Mouse (Mus musculus): ENCODE data around the gene Gm10234.

The Gm10234 gene

DNA sequence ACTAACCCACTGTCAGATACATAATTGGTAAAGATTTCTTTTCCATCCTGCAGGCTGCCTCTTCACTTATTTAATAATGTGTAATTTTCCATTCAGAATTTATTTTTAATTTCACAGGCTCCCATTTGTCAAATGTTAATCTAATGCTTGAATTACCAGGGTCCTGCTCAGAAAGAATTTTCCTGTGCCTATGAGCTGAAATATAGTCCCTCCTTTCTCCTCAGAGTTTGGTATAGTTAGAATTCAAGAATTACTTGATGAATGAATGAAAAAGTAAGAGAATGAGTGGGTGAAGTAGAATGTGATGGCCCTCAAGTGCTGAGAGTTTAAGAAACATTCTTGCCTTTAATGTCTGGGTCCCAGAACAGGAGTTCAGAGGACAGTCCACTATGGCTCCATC lies at the start of gene Gm10234:
Gene Gm10234, plus strand, starts transcription at position 301 of the 400 bp plus-strand sequence.
- no peak for DNase-seq (ENCODE audit: low spot score in 2 of 2)

DNA sequence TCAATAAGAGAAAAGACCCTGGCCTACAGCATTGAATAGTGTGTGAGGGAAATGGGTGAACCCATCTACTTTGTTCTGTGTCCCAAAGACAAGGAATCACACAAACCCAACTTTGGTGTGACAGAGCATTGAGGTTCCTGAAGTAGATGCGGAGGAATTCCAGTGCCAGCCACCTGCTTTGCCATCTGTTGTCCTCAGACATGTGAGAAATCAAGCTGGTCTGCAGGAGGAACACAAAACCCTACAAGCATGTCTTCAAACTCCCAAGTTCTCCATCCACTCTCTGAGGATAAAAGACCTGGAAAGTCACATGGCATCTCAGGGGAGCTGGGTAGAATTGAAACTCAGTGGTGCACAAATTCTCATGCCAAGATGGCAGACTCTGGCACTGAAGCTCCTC lies 44.3 kb upstream of the Gm10234 start:
- no peak for DNase-seq (ENCODE audit: low spot score in 2 of 2)

DNA sequence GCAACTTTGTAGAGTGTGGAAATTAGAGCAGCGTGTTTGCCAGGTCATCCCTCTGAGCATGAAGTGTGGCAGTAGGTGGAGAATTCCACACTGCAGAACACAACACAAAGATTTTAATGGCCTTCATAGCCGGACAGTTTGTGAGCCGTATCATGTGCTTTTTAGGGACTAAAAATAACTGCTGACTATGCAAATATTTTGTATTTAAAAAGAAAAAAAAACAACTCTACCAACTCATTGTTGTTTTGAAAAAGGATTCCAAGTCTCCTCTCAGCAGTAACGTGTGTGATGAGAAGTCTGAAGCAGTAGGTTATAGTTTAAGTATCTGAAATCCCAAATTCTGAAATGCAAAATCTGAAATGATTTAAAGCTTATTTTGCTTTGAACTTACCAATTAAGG lies 25.9 kb upstream of the Gm10234 start:
- no peak for DNase-seq (ENCODE audit: low spot score in 2 of 2)

DNA sequence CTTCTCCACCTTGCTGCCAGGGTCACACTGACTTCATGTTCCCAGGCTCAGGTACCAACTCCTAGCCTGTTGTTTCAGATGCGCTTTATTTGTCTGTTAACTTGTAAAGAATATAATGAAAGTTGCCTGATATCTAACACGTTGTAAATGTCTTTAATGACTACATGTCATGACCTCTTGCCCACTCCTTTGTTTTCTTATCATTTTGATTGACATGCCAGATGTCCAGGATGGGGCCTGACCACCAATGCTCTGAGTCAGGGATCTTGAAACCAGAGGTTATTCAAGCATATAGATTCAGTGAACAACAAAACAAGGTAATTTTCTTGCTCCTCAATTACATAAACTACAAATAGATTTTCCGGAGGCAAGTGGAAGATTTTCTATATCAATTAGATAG lies 23.5 kb upstream of the Gm10234 start:
- DNase-seq (ENCODE audit: low spot score in 2 of 2), result no peak

DNA sequence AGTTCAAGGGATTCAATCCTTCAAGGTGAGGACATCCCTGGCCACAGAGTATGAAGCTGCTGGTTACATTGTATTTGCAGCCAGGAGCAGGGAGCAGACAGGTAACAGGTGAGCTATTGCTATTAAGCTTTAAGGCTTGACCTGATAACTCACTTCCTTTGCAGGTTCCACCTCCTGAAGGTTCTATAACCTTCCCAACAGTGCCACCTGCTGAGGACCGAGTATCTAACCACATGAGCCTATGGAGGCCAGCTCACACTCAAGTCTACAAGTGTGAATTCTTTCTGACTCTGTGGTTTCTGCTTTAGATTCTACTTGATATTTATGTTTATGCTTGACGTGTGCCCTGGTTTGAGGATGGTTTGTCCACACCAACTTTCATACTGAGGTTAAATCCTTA lies 21.3 kb upstream of the Gm10234 start:
- DNase-seq (ENCODE audit: low spot score in 2 of 2), result no peak

DNA sequence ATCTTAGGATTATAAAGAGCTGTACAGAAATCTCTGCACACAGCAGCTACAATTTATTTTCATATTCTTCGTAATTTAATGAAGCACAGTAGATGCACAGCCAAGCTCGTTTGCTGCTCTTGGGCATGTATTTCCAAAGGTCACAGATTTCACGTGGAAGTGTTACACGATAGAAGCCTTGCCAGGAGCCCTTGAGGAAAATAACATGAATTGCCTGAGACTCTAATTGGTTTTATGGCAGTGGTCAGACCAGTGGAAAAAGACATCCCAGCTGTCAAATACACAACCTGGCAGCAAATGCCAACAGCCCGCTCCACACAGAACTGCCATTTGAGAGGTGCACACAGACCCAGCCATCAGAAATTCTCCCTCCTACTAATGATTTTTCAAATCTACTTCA lies 9.3 kb downstream of the Gm10234 start:
- DNase-seq (ENCODE audit: low spot score in 2 of 2), result no peak

DNA sequence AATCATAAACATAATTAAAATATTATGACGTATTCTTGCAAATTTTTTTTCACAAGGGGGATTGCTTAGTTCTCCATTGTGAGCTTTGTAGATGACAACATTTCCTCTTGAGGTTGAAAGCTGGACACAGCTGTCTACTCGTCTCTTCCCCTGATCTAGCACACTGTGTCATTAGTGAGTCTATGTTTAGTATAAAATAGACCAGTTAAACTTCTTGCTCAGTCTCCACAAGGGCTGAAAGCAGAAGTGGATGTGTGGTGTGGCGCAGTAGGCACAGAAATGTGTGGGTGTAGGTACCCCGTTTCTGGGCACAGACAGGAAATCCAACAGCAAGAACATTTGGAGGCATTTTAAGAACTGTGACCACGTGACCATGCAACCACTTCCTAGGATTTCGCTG lies 12.9 kb downstream of the Gm10234 start:
- no peak for DNase-seq (ENCODE audit: low spot score in 2 of 2)

DNA sequence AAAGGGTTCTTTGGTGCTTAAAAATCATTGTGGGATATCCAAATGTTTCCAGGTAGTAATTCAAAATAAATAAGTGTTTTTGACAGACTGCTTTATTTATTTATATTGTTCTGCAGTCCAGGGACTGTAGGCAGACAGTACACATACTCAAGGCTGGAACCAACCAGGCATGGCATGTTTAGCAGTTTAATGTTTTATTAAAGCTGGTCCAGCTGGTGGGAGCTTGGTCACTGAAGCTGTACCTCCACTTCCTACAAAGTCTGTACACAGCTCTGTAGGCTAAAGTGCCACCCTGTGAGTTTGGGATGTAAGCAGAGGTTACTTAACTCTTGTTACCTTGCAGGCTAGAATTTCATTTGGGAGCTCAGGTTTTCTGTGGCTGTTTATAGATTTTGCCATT lies 27.5 kb downstream of the Gm10234 start:
- no peak for DNase-seq (ENCODE audit: low spot score in 2 of 2)

DNA sequence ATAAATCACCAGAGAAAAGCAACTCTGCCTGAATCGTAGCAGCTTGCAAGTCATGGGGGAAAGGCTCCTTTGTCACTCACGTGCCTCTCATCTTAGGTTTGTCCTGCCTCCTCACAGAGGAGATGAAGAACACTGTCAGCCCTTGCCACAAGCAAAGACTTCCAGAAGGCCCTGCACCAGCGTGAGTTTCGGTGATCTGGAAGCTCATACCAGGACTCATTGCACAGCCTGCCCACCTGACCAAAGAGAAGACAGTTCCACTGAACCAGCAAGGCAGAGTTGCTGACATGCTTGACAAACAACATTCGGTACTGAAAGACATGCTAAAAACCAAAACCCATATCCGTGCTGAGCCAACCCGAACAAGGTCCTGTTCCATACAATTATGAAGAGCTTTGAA lies 31.1 kb downstream of the Gm10234 start:
- DNase-seq (ENCODE audit: low spot score in 2 of 2), result no peak

DNA sequence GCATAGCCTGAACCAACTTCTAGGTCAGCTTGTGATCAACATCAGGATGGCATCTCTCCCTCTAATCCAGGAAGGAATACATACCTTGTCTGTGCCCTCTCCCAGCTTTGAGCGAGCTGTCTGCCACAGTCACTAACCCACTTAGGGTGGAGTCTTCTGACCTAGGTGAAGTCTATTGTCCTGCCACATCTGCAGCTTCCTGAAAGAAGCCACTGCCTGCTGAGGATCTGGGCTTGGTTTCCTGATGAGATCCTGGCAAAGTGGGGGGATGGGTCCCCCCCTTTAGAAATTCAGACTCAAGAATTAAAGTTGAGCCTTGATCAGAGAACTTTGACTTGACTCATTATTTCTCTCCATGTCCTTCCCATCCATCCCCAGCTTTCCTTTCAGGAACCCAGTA lies 32.0 kb downstream of the Gm10234 start:
- DNase-seq (ENCODE audit: low spot score in 2 of 2), result no peak

DNA sequence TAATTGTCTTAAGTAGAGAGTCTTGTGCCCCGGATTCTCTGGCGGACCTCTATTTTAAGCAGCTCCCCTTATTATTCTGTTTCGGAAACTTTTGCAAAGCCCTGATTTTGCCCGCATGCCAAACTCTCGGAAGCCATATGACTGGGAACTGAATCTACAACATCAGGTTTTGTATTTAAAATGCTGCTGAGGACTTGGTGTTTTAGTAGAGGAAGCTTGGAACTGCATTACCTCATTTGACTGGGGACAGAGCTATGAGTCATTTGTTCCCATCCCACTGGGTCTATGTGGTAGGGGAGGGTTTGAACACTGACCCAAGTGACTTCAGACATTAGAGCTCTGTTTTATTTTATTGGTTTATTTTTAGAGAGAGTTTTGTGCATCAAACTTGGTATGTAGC lies 38.2 kb downstream of the Gm10234 start:
- no peak for DNase-seq (ENCODE audit: low spot score in 2 of 2)

DNA sequence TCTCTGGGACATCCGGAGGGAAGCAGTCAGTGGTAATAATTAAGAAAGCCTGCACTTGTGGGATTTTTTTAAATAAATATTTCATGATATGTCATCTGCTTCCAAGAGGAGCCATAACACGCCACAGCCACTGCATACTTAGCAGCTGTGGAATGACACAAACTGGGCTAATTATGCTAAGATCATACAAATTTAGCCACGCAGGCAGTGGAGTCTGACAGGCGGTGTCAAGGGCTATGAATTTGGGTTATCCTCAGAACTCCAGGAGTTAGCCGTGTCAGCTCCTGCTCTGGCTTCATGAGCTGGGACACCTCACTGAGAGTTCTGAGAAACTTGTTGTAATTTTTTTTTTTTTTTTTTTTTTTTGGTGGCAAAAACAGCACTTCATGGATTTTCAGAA lies 40.8 kb downstream of the Gm10234 start:
- DNase-seq (ENCODE audit: low spot score in 2 of 2), result no peak

DNA sequence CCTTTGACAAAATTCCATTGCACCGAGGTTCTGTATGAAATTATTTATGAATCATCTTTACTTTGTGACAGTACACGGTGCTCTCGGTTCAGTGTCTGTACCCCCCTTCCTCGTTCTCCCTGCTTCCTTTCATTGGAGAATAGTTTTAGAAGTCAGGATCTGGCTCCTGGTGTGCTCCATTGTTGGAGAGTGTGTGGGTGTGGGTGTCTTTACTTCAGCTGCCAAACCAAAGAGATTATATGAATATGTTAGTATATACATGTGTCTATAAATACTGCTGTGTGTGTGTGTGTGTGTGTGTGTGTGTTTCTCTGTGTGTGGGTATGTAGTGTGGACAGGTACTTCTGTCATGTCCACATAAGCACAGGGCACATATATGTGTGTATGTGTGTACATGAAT lies 49.9 kb downstream of the Gm10234 start:
- DNase-seq (ENCODE audit: low spot score in 2 of 2), result no peak
